Mouse (Mus musculus): ENCODE data around the gene Mrps18a.

Gene Mrps18a

GRCm38 (mm10) chr17:46152847-46153782 lies 42.3 kb downstream of the Mrps18a start, which contains the start of gene Mad2l1bp:
TSS of gene Mad2l1bp (minus strand) at chr17:46153553.
- peak; percentile 80 to 81 for DNase-seq

- no peak for DNase-seq
Measured at GRCm38 (mm10) chr17:46154336-46154735, 43.5 kb downstream of the Mrps18a start.

- DNase-seq = no peak
Measured at GRCm38 (mm10) chr17:46156680-46157079, 45.9 kb downstream of the Mrps18a start.

GRCm38 (mm10) chr17:46157131-46157530 lies 46.3 kb downstream of the Mrps18a start:
- DNase-seq = no peak

GRCm38 (mm10) chr17:46159236-46159635 lies 48.5 kb downstream of the Mrps18a start:
- DNase-seq = no peak

GRCm38 (mm10) chr17:46160090-46160662 lies 49.4 kb downstream of the Mrps18a start:
- DNase-seq = peak; percentile 85 to 92

GRCm38 (mm10) chr17:46160686-46161085 lies 49.9 kb downstream of the Mrps18a start, which contains the start of gene Gtpbp2:
TSS of gene Gtpbp2 (plus strand) at chr17:46161032.
- DNase-seq = peak; percentile 93 to 94

- DNase-seq = no peak
Measured at GRCm38 (mm10) chr17:46161179-46161578, 50.4 kb downstream of the Mrps18a start.

- DNase-seq = no peak
Measured at GRCm38 (mm10) chr17:46161710-46162109, 50.9 kb downstream of the Mrps18a start.

- DNase-seq = no peak
Measured at GRCm38 (mm10) chr17:46162551-46162950, 51.8 kb downstream of the Mrps18a start.

GRCm38 (mm10) chr17:46162951-46163421 lies 52.2 kb downstream of the Mrps18a start:
- DNase-seq = peak; percentile 32 to 46

- no peak for DNase-seq
Measured at GRCm38 (mm10) chr17:46164301-46164700, 53.5 kb downstream of the Mrps18a start.

GRCm38 (mm10) chr17:46164791-46165190 lies 54.0 kb downstream of the Mrps18a start:
- no peak for DNase-seq

- no peak for DNase-seq
Measured at GRCm38 (mm10) chr17:46165460-46165859, 54.7 kb downstream of the Mrps18a start.

- DNase-seq = no peak
Measured at GRCm38 (mm10) chr17:46166270-46166669, 55.5 kb downstream of the Mrps18a start.

GRCm38 (mm10) chr17:46167014-46167413 lies 56.2 kb downstream of the Mrps18a start:
- no peak for DNase-seq

GRCm38 (mm10) chr17:46168318-46168717 lies 57.5 kb downstream of the Mrps18a start:
- DNase-seq = no peak

GRCm38 (mm10) chr17:46168768-46169167 lies 58.0 kb downstream of the Mrps18a start:
- DNase-seq = no peak

GRCm38 (mm10) chr17:46170538-46170937 lies 59.8 kb downstream of the Mrps18a start:
- no peak for DNase-seq
